ENCODE assay signal across 7 mouse cellular contexts in genomic region chr2:69822361-69823128, GRCm38 (mm10). TPM values are rescaled to one million over a fixed set of nuclear protein-coding genes. Genes with fewer than 3 reads are reported as not detected.
DNase-seq lines count a peak whose midpoint lies in the region; ATAC-seq lines count a peak whose summit lies in the region.

No protein-coding gene starts in this region.

- peak; percentile 68 for DNase-seq in adrenal gland, adult 2 months
- peak; percentile 46 to 62 for DNase-seq in cerebellum, postnatal 36 days
- peak; percentile 52 to 53 for DNase-seq in frontal cortex, postnatal 36 days (ENCODE audit: low spot score in 2 of 2)
- peak; percentile 4 for DNase-seq in spleen, postnatal 36 days (ENCODE audit: low spot score in 2 of 2)

- H3K27me3 ChIP-seq in hindbrain, embryonic 16.5 days (replicated peaks; ENCODE audit: control insufficient read depth, insufficient read depth, low read length), result no peaks in the 10 kb centered on the region
- H3K27me3 ChIP-seq in limb, embryonic 13.5 days, result no peaks in the 10 kb centered on the region
- H3K27me3 ChIP-seq in midbrain, embryonic 13.5 days, result no peaks in the 10 kb centered on the region

- H3K4me3 ChIP-seq in hindbrain, embryonic 16.5 days (ENCODE audit: low read length), result peak overlapping the region; percentile 77
- peak overlapping the region; percentile 87 for H3K4me3 ChIP-seq in limb, embryonic 13.5 days
- peak overlapping the region; percentile 85 for H3K4me3 ChIP-seq in midbrain, embryonic 13.5 days (replicated peaks)

- peaks cover 25% of the 10 kb centered on the region for H3K4me1 ChIP-seq in hindbrain, embryonic 16.5 days (ENCODE audit: control insufficient read depth, insufficient read depth, low read depth, low read length)
- H3K4me1 ChIP-seq in limb, embryonic 13.5 days, result peaks cover 15% of the 10 kb centered on the region
- H3K4me1 ChIP-seq in midbrain, embryonic 13.5 days (replicated peaks), result peaks cover 40% of the 10 kb centered on the region

- WGBS in hindbrain, embryonic 16.5 days, result 0% methylated on average over 45 of the region's 80 CpGs
- WGBS in limb, embryonic 13.5 days, result under 1% methylated on average over 67 of the region's 80 CpGs
- under 1% methylated on average over 61 of the region's 80 CpGs for WGBS in midbrain, embryonic 13.5 days

- H3K4me2 ChIP-seq in hindbrain, embryonic 16.5 days (ENCODE audit: low read length), result peak overlapping the region; percentile 65
- peak overlapping the region; percentile 71 for H3K4me2 ChIP-seq in limb, embryonic 13.5 days (replicated peaks)
- peak overlapping the region; percentile 66 for H3K4me2 ChIP-seq in midbrain, embryonic 13.5 days (replicated peaks)

- no peaks in the 10 kb centered on the region for H3K9me3 ChIP-seq in hindbrain, embryonic 16.5 days (ENCODE audit: control insufficient read depth, low read length)
- H3K9me3 ChIP-seq in limb, embryonic 13.5 days, result no peaks in the 10 kb centered on the region
- no peaks in the 10 kb centered on the region for H3K9me3 ChIP-seq in midbrain, embryonic 13.5 days

- peak; percentile 83 for ATAC-seq in hindbrain, embryonic 16.5 days
- peak; percentile 67 for ATAC-seq in limb, embryonic 13.5 days (ENCODE audit: low FRiP score, low read depth)
- ATAC-seq in midbrain, embryonic 13.5 days, result peak; percentile 89

- no peaks in the 10 kb centered on the region for H3K36me3 ChIP-seq in hindbrain, embryonic 16.5 days (ENCODE audit: control insufficient read depth, insufficient read depth, low read length)
- H3K36me3 ChIP-seq in limb, embryonic 13.5 days, result peaks cover 19% of the 10 kb centered on the region
- H3K36me3 ChIP-seq in midbrain, embryonic 13.5 days, result peaks cover 3% of the 10 kb centered on the region; the same call in 1 of the 2 replicates

- peak overlapping the region; percentile 99 for H3K9ac ChIP-seq in hindbrain, embryonic 16.5 days (ENCODE audit: low read depth, low read length)
- peak overlapping the region; percentile 95 for H3K9ac ChIP-seq in limb, embryonic 13.5 days
- H3K9ac ChIP-seq in midbrain, embryonic 13.5 days (replicated peaks), result peak overlapping the region; percentile 95

- H3K27ac ChIP-seq in hindbrain, embryonic 16.5 days (ENCODE audit: low read depth, low read length), result peak overlapping the region; percentile 97
- peak overlapping the region; percentile 96 for H3K27ac ChIP-seq in limb, embryonic 13.5 days
- H3K27ac ChIP-seq in midbrain, embryonic 13.5 days, result peak overlapping the region; percentile 96

RNA-seq across cellular contexts. Expression of gene Klhl23, which starts 0.8 kb away (rescaled TPM):
- total RNA-seq in adrenal gland, adult 2 months (2021), result 10 to 100 TPM in 1 of 2 experiments, 1 to 10 TPM in 1; 5.3 to 14.1 TPM
- 1.3 and 1.7 TPM in 2 replicates for polyA plus RNA-seq in adrenal gland, adult 2 months (2012; rRNA removed)
- 96.3 and 98.2 TPM in 2 replicates for polyA plus RNA-seq in hindbrain, embryonic 16.5 days (2015; fragmentation: Nextera tagmentation; extraction: Ambion mirVana)
- polyA plus RNA-seq in limb, embryonic 13.5 days (2015; fragmentation: Nextera tagmentation; extraction: Ambion mirVana), result 29.2 and 31.6 TPM in 2 replicates
- polyA plus RNA-seq in midbrain, embryonic 13.5 days (2015; fragmentation: Nextera tagmentation; extraction: Ambion mirVana), result 59.8 and 60.0 TPM in 2 replicates

RNA-seq across cellular contexts. Expression of gene Phospho2, which starts 33.1 kb away (rescaled TPM):
- 10 to 100 TPM; 22.9 to 25.3 TPM for total RNA-seq in adrenal gland, adult 2 months (2021)
- polyA plus RNA-seq in adrenal gland, adult 2 months (2012; rRNA removed), result 147 and 150 TPM in 2 replicates
- polyA plus RNA-seq in hindbrain, embryonic 16.5 days (2015; fragmentation: Nextera tagmentation; extraction: Ambion mirVana), result 32.1 and 36.5 TPM in 2 replicates
- polyA plus RNA-seq in limb, embryonic 13.5 days (2015; fragmentation: Nextera tagmentation; extraction: Ambion mirVana), result 22.2 and 25.2 TPM in 2 replicates
- 40.8 and 43.6 TPM in 2 replicates for polyA plus RNA-seq in midbrain, embryonic 13.5 days (2015; fragmentation: Nextera tagmentation; extraction: Ambion mirVana)

RNA-seq across cellular contexts. Expression of gene Ccdc173, which starts 33.2 kb away (rescaled TPM):
- total RNA-seq in adrenal gland, adult 2 months (2021), result 1 to 10 TPM; 1.3 to 2.0 TPM
- polyA plus RNA-seq in adrenal gland, adult 2 months (2012; rRNA removed), result not detected in 2 replicates
- polyA plus RNA-seq in hindbrain, embryonic 16.5 days (2015; fragmentation: Nextera tagmentation; extraction: Ambion mirVana), result 2.4 and 2.8 TPM in 2 replicates
- 1.9 and 2.3 TPM in 2 replicates for polyA plus RNA-seq in limb, embryonic 13.5 days (2015; fragmentation: Nextera tagmentation; extraction: Ambion mirVana)
- polyA plus RNA-seq in midbrain, embryonic 13.5 days (2015; fragmentation: Nextera tagmentation; extraction: Ambion mirVana), result 4.2 and 4.8 TPM in 2 replicates

RNA-seq across cellular contexts. Expression of gene Ssb, which starts 38.8 kb away (rescaled TPM):
- 100 to 1,000 TPM; 162 to 194 TPM for total RNA-seq in adrenal gland, adult 2 months (2021)
- 0.07 and 0.35 TPM in 2 replicates for polyA plus RNA-seq in adrenal gland, adult 2 months (2012; rRNA removed)
- polyA plus RNA-seq in hindbrain, embryonic 16.5 days (2015; fragmentation: Nextera tagmentation; extraction: Ambion mirVana), result 212 and 239 TPM in 2 replicates
- 379 and 400 TPM in 2 replicates for polyA plus RNA-seq in limb, embryonic 13.5 days (2015; fragmentation: Nextera tagmentation; extraction: Ambion mirVana)
- polyA plus RNA-seq in midbrain, embryonic 13.5 days (2015; fragmentation: Nextera tagmentation; extraction: Ambion mirVana), result 370 and 407 TPM in 2 replicates

Comparison
In these comparisons a context has a peak if more than half of its experiments do, and no peak if none do; other contexts are left out.
1. Peak in every context shown above with its lines: DNase-seq, ATAC-seq, H3K4me3 ChIP-seq and H3K27ac ChIP-seq.
2. DNase-seq: peak in every context shown above with its lines; median percentile 68 in adrenal gland, adult 2 months; 54 in cerebellum, postnatal 36 days; 52 in frontal cortex, postnatal 36 days; 4 in spleen, postnatal 36 days.
3. RNA of gene Klhl23, which starts 0.8 kb away (polyA plus RNA-seq): 96.3 to 98.2 TPM in hindbrain, embryonic 16.5 days, 59.8 to 60.0 TPM in midbrain, embryonic 13.5 days and 29.2 to 31.6 TPM in limb, embryonic 13.5 days; 1.3 to 1.7 TPM in adrenal gland, adult 2 months; every median in the first group is over 10 times any median in the second.